Mouse (Mus musculus) kidney, postnatal 36 days (tissue): ENCODE results near the gene Slc34a3.
"Not testable (repeated sequence)": the region's sequence is repeated elsewhere in the genome, so short reads cannot be mapped to it uniquely, and the experiment has no call there.

Experiments used
- DNase-seq, 2 experiments: peaks; one replicate each; pipeline ENCODE4 v3.0.0; 2021 to 2022; ENCODE audit warnings: mixed read lengths in 2 of 2

Gene Slc34a3

GRCm38 (mm10) chr2:25234050-25234449 lies at the start of gene Slc34a3:
TSS of gene Slc34a3 (minus strand) at chr2:25234364.
- peak; percentile 64 to 66 for DNase-seq

- DNase-seq: peak; percentile 86 to 94
Measured at GRCm38 (mm10) chr2:25278928-25279882, 45.0 kb upstream of the Slc34a3 start.

GRCm38 (mm10) chr2:25273010-25273409 lies 38.8 kb upstream of the Slc34a3 start:
- no peak for DNase-seq

- DNase-seq: no peak
Measured at GRCm38 (mm10) chr2:25272515-25272914, 38.4 kb upstream of the Slc34a3 start.

GRCm38 (mm10) chr2:25271827-25272511 lies 37.8 kb upstream of the Slc34a3 start, which contains the start of the genes Ssna1 and Anapc2:
TSS of gene Ssna1 (minus strand) at chr2:25272438.
TSS of gene Anapc2 (plus strand) at chr2:25272478.
- peak; percentile 97 to 99 for DNase-seq

GRCm38 (mm10) chr2:25267746-25268309 lies 33.7 kb upstream of the Slc34a3 start:
- no peak for DNase-seq

- no peak for DNase-seq
Measured at GRCm38 (mm10) chr2:25267241-25267640, 33.1 kb upstream of the Slc34a3 start.

GRCm38 (mm10) chr2:25266720-25267119 lies 32.6 kb upstream of the Slc34a3 start:
- DNase-seq: peak; percentile 83 to 85

GRCm38 (mm10) chr2:25265897-25266656 lies 31.9 kb upstream of the Slc34a3 start:
- peak; percentile 66 to 68 for DNase-seq

GRCm38 (mm10) chr2:25264851-25265250 lies 30.7 kb upstream of the Slc34a3 start:
- peak; percentile 89 to 90 for DNase-seq

GRCm38 (mm10) chr2:25264286-25264660 lies 30.1 kb upstream of the Slc34a3 start:
- no peak for DNase-seq

GRCm38 (mm10) chr2:25263623-25264285 lies 29.6 kb upstream of the Slc34a3 start:
- peak in 1 of 2 experiments; percentile 30 for DNase-seq

- peak in 1 of 2 experiments; percentile 59 for DNase-seq
Measured at GRCm38 (mm10) chr2:25262795-25263622, 28.8 kb upstream of the Slc34a3 start.

GRCm38 (mm10) chr2:25262291-25262767 lies 28.2 kb upstream of the Slc34a3 start, which contains the start of gene Tprn:
TSS of gene Tprn (plus strand) at chr2:25262618.
- peak; percentile 97 to 99 for DNase-seq

- DNase-seq: no peak
Measured at GRCm38 (mm10) chr2:25261870-25262269, 27.7 kb upstream of the Slc34a3 start.

GRCm38 (mm10) chr2:25258887-25259286 lies 24.7 kb upstream of the Slc34a3 start:
- peak in 1 of 2 experiments; percentile 56 for DNase-seq

GRCm38 (mm10) chr2:25257250-25257649 lies 23.1 kb upstream of the Slc34a3 start:
- not testable (repeated sequence) for DNase-seq

- DNase-seq: peak; percentile 64 to 82
Measured at GRCm38 (mm10) chr2:25256443-25257109, 22.4 kb upstream of the Slc34a3 start.

- DNase-seq: peak; percentile 91 to 95
Measured at GRCm38 (mm10) chr2:25255284-25255779, 21.2 kb upstream of the Slc34a3 start, which contains the start of gene Tmem203. TSS of gene Tmem203 (plus strand) at chr2:25255439.

- DNase-seq: peak; percentile 48 to 74
Measured at GRCm38 (mm10) chr2:25252331-25252730, 18.2 kb upstream of the Slc34a3 start.
